Mouse (Mus musculus): ENCODE measurements at regions not wholly inside any gene's neighbourhood (a gene's known extent, or its start where the extent isn't known, plus 50 kb on each side); places are given as distances from the start of the nearest gene placed in this dataset.

GRCm38 (mm10) chr15:14418532-14418931 is 1245.1 kb upstream of the Cdh6 start:
- ChIA-PET POLR2A (no interaction called here), CTCF (interaction anchor here (1.5 kb wide), 1 partner anchor 10 kb away, joined by 3 read pairs; no protein-coding TSS in a partner anchor)
- no peak for DNase-seq (ENCODE audit: low read depth, low spot score)
- ATAC-seq: no peak
- in situ Hi-C loops (cut with MboI; ENCODE audit: low pct_unique_long_range_greater_than_20kb): no loop called here
- H3K27me3 ChIP-seq: no peaks in the 10 kb centered on the region
- TF ChIP-seq CTCF (IDR thresholded peaks at IDR 0.05): peak; percentile 40

DNA sequence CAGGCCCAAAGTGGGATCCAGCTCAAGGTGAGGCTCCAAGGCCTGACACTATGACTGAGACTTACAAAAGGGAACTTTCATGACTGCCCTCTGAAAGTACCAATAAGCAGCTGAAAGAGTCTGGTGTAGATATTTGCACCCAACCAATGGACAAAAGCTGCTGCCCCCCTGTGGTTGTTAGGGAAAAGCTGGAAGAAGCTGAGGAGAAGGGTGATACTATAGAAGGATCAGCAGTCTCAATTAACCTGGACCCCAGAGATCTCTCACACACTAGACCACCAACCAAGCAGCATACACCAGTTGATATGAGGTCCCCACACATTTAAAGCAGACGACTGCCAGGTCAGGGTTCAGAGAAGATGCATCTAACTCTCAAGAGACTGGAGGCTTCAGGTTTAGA is 1211.9 kb upstream of the Cdh6 start:
- ATAC-seq (no peak), DNase-seq (ENCODE audit: low read depth, low spot score) (no peak)
- ChIA-PET POLR2A (no interaction called here), CTCF (interaction anchor here (1.1 kb wide), 1 partner anchor 12 kb away, joined by 4 read pairs; no protein-coding TSS in a partner anchor)
- no peak for TF ChIP-seq CTCF (IDR thresholded peaks at IDR 0.05)
- in situ Hi-C loops (cut with MboI; ENCODE audit: low pct_unique_long_range_greater_than_20kb): no loop called here
- H3K27me3 ChIP-seq: no peaks in the 10 kb centered on the region

DNA sequence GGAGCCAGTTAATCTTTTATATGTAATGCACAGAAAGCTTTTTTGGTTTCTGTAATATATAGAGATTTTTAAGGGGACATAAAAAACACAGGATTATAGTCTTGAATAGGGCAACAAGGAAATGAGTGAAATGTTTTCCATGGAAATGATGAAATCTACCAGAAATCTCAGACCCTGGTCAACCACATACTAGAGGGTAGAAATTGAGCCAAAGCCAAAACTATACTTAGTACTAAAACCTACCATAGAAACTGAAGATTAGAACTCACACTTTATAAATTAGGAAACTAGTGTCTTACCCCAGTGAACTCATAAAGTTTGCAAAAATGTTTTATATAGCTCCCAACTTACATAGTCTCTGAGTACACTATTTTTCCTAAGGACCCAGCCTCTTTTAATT is 1204.9 kb upstream of the Cdh6 start:
- H3K27me3 ChIP-seq: no peaks in the 10 kb centered on the region
- in situ Hi-C loops (cut with MboI; ENCODE audit: low pct_unique_long_range_greater_than_20kb): no loop called here
- no peak for TF ChIP-seq CTCF (IDR thresholded peaks at IDR 0.05)
- DNase-seq (ENCODE audit: low read depth, low spot score): no peak
- POLR2A ChIA-PET: no interaction called here
- CTCF ChIA-PET: no interaction called here
- no peak for ATAC-seq
